Mouse (Mus musculus) monocyte, adult 2 months (primary cell): ENCODE results near the gene Sec24a.
"Not testable (repeated sequence)": the region's sequence is repeated elsewhere in the genome, so short reads cannot be mapped to it uniquely, and the experiment has no call there.

ENCODE experiments used
- DNase-seq, 2 experiments: peaks; one replicate each; pipeline ENCODE4 v3.0.0; 2022; ENCODE audit warnings: low spot score in 2 of 2, low read depth in 1 of 2

The Sec24a gene

DNA sequence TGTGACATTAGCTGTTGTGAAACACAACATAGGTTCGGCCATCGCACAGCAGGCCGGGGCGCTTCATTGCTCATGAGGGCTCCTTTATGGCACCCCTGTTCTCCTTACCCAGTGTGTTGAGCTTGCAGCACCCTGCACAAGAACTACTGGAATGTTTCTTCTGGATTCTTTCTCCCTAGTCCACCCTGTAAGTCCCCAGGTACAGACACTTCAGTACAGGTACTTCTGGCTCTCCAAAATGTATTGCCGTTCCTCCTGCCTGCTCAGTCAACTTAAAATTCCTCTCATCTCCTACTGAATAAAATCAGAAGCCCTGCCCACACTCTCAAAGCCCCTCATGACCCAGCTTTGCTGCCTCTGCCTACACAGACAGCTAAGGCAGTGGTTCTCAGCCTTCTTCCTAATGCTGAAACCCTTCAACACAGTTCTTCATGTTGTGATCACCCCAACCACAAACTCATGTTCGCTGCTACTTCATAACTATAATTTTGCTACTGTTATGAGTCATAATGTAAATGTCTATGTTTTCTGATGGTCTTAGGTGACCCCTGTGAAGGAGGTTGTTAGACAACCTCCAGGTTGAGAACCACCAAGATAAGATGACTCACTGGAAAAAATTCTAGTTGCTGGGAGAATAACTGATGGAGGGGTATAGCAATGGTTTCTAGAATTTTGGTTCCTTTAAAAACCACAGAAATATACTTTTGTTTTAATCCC is 3.3 kb downstream of the Sec24a start:
- DNase-seq: no peak

DNA sequence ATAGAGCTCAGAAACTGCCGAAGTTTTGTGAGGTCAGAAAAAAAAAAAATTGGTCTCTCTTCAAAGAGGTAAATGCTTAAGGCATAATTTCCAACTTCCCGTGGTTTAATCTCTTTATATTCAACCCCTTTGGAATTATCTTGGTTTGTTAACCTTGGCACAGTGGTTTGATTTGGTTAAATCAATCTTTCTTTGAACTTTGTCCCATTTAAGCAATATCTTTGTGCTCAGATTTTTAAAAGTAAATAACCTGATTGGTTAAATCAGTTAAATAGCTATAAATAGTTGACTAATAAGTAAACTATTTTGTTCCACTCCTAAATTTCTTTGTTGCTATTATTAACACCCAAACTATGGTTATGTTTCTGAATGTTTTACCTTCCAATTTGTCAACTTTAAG is 4.2 kb downstream of the Sec24a start:
- no peak for DNase-seq

DNA sequence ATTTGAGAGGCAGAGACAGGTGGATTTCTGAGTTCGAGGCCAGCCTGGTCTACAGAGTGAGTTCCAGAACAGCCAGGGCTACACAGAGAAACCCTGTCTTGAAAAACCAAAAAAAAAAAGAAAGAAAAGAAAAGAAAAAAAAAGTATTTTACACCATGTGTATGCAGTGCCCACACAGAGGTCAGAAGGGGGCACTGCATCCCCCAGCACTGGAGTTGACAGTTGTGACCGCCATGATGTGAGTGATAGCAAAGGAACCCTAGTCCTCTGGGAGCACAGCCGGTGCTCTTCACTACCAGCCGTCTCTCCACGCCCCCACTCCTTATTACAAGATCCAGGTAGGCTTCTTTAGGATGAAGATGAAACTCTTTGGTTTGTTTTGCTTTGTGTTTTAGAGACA is 5.2 kb downstream of the Sec24a start:
- DNase-seq: not testable (repeated sequence)

DNA sequence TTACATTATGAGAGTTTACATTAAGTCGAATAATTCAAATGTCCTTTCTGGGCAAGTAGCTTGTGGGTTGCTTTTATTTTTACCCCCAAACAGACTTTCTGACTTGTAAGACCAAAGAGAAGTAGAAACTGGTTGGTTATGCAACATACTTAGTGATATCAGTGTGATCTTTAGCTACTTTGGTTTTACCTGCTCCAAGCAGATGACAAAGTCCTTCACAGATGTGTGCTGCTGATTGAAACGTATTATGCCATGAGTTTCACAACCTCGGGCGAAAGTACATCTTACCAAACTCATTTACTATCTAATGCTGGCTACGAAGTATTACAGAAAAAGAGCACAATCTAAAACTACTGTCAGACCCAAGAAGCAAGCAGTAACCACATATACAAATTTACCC is 5.8 kb downstream of the Sec24a start:
- DNase-seq: no peak

DNA sequence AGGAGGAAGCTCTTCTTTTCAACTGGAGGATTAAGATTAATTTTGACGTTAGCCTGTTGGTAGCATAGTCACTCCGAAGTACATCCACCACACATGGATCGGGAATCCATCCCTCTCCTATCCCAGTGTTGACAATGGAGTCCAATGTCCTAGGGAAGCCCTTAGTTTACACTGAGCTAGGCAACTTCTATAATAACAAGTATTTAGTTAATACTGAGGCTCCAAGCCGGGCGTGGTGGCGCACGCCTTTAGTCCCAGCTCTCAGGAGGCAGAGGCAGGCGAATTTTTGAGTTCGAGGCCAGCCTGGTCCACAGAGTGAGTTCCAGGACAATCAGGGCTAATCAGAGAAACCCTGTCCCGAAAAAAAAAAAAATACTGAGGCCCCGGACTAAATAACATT is 6.4 kb downstream of the Sec24a start:
- no peak for DNase-seq

DNA sequence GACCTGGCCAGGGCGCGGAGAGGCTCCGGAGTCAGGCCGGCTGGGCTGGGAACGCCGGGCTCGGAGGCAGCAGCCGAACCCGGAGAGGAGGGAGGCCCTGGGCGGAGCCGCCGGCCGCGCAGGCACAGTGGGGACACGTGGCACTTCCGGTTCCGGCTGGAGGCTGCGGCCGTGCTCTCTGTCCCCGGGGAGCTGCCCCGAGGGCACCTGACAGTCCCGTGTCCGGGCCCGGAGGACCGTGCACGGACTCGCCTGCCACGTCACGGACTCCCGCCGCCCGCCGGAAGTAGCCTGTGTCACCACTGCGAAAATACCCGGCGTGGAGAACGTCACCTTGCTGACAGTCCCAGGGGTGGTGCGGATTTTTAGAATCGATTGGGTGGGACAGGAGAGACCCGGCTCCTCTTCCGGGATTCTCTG is 7.1 kb downstream of the Sec24a start:
- DNase-seq: peak; percentile 91 to 94

DNA sequence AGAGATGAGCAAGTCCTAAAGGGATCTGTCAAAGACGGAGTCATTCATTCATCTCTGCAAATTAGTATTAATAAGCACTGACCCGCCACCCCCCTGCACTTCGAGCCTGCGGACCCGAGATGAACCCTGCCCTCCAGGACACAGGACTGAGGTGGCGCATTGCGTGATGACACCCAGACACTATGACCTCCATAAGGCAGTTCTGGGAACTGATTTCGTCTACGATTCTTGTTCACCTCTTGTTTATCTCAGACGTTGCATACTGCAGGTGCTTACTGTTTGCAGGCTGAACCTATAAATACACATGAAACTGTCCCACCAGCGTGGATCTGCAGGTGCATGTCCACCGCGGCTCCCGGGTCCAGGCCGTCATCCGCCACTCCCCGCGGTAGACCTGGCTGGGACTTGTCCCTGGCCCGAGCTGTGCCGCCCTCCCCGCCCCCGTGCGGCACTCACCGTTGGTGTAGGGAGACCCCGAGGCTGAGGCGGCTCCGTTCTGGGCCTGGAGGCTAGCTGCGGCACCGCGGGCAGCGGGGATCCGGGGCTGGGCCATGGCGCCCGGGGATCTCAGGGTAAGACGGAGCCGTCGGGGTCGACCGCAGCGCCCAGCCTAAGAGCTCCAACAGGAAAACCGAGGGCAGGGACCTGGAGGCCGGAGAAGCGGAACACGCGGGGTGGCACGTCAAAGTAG is 7.7 kb downstream of the Sec24a start:
- DNase-seq: peak in 1 of 2 experiments; percentile 8

DNA sequence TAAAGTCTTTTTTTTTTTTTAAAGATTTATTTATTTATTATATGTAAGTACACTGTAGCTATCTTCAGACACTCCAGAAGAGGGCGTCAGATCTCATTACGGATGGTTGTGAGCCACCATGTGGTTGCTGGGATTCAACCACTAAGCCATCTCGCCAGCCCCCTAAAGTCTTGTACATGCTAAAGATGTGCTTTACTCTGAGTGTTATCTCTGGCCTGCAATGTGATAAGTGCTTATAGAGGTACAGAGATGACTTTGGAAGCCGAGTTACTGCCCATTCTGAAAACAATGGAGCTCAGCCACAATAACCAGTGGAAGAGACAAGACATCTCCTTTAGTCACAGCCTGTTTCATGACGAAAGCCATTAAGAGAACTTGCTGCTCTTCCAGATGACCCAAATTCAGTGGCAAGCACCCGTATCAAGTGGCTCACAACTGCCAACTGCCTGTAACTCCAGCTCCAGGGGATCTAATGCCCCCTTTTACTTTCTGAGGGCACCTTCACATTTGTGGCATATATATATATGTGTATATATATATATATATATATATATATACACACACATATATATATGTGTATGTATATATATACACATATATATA is 11.7 kb downstream of the Sec24a start:
- not testable (repeated sequence) for DNase-seq

DNA sequence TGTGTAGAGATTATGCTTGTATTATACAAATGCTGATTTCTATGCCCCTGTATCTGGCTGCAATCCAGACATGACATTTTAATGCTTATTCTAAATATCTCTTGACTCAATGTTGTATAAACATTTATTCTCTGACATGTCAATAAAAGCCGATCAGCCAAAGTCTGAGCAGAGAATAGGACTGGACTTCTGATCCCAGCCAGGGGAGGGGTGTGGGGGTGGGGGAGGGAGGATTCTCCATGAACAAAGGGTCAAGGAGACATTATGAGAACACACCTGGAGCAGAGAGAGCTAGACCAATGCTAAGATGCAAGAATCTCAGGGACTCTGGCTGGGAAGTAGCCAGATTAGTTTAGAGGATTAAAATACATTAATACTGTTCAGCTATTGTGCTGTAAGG is 17.3 kb downstream of the Sec24a start:
- DNase-seq: no peak

DNA sequence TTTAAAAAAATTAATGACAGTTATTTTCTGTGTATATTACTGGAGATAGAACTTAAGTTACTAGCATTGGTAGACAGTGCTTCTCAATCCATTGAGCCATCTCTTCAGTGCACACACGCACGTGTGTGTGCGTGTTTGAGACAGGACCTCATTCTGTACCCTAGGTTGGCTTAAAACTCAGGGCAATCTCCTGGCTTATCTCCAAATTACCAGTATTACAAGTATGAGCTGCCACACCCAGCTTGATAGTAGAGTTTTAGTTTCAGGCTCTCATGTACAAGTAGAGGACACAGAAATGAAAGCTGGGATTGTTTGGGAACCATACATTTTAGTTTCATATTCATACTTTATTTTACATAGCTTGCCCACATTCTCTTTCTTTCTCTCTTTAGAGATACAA is 22.7 kb downstream of the Sec24a start:
- DNase-seq: no peak

DNA sequence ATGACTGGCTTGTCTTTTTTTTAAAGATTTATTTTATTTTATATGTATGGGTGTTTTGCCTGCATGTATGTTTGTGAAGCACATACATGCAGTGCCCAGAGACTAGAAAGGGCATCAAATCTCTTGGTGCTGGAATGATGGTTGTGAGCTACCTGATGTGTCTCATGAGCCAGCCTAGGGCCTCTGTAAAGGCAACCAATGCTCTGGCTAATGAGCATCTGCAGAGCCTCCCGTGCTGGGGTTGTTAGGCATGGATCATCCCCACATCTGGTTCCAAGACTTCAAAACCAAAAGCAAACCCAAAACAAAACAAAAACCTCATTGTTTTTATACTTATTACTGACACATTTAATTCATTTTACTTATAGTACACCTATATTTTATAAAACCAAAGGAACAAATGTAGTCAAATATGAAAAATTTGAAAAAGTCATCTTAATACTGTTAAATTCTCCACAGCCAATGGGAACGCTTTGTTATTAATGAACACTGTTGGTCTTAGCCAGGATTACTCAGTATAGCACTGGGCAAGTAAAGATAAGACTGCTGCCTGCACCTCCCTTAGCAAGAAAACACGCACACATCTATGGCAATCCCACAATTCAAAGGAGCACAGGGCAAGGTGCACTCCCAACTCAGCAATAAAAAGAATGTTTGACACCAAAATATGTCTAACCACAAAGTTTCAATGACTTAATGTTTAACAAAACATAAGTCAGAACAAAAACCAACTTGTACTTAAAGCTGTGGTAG is 24.6 kb downstream of the Sec24a start:
- no peak for DNase-seq

DNA sequence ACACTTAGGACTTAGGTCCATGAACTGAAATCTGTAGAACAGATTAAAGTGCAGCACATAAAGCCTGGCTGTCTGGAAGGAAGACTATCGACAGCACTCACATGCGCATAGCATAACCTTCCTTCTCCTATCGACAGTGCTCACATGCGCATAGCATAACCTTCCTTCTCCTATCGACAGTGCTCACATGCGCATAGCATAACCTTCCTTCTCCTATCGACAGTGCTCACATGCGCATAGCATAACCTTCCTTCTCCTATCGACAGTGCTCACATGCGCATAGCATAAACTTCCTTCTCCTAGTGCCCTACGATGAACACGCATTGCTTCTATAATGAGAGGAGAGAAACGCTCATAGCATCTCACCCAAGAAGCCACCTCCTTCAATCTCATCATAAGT is 29.2 kb downstream of the Sec24a start:
- DNase-seq: not testable (repeated sequence)

DNA sequence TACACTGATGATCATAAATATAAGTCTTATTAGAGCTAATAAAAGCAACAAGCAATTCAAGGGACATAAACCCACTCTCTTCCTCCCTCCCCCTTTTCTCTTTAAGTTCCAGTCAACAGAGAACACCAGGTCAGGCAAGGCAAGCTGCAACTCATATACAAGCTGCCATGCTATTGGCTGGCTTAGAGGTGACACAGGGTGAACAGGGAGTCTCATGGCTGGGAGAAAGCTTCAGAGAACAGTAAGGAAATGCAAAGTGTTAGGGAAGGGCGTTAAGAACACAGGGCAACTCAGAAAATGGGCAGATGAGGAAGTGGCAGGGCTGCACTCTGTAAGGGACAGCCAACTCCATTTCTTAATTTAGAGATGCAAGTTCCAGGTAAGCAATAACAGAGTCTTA is 30.6 kb downstream of the Sec24a start:
- DNase-seq: no peak

DNA sequence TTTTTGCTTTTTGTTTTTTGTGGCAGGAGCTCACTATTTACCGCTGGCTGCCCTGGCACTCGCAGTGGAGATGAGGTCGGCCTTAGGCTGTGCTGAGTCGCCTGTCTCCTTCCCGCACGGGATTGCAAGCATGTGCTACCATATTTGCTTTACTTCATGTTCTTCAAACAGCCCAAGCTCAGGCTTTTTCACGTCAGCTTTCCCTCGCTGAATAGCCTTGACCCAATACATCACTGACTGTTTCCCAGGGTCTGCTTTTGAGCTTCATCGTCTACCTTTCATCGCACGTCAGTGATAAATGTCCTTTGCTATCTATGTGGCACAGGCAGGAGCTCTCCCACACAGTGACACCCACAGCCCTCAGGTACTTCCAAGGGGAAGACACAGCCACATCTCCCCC is 42.4 kb downstream of the Sec24a start:
- no peak for DNase-seq

DNA sequence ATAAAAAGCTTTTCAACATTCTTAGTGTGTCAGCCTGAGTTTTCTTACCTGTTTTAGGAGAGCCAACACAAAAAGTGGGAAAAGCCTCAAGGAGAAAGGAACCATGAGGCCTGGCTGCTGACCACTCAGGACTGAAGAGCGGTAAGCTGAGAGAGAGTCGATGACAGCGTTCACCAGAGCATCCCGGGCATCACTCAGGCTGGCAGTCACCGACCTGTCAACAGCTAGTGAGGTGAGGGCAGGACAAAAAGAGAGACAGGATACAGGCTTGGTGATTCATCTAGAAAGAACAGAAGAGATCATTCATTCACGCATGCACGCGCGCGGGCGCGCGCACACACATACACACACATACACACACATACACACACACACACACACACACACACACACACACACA is 56.4 kb downstream of the Sec24a start:
- no peak for DNase-seq

DNA sequence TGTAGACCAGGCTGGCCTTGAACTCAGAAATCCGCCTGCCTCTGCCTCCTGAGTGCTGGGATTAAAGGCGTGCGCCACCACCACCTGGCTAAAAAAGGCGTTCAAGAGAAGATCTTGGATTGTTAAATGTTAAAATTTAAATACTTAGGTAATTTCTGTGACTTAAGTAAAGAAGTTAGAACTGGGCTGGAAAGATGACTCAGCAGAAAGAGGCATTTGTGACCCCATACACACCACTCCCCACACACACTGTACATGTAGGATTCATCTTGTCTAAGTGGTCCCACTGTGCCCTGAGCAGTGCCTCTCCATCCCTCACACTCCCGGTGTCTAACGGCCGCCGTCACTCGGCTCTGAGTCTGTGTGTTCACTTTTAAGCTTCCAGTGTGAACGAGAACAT is 57.0 kb downstream of the Sec24a start:
- no peak for DNase-seq

DNA sequence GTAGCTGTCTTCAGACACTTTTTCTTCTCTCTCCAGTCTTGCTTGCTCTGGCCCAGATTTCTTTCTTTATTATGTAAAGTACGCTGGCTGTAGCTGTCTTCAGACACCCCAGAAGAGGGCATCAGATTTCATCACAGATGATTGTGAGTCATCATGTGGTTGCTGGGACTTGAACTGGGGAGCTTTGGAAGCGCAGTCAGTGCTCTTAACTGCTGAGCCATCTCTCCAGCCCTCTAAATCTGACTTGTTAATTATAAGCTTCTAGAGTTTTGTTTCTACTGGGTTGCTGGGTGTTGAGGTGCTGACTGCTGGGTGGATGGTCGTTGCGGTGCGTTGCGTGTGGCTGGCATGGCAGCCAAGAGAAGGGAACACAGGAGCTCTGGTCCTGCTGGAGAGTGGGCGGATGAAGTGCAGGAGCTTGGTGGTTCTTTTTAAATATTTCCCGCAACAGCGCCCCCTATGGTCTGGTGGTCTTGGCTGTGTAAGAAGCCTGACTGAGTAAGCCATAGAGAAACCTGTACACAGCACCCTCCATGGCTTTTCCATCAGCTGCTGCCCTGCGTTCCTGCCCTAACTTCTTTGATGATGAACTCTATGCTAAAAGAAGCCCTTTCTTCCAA is 59.9 kb downstream of the Sec24a start:
- DNase-seq: peak in 1 of 2 experiments; percentile 6

DNA sequence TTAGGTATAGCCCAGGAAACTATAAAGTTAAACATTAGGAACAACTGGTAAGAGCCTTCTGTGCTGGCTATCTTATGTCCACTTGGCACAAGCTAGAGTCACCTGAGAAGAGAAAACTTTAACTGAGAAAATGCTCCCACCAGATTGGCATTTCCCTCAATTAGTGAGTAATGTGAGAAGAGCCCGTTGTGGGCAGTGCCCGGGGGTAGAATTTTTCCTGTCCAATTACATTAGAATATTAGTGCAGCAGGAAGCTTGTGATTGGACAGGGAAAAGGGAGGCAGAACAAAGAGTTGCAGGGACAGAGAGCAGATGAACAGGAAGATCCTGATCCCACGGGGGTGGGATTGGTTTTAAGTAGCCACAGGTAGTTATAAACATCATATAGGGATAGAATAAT is 60.6 kb downstream of the Sec24a start:
- DNase-seq: no peak

DNA sequence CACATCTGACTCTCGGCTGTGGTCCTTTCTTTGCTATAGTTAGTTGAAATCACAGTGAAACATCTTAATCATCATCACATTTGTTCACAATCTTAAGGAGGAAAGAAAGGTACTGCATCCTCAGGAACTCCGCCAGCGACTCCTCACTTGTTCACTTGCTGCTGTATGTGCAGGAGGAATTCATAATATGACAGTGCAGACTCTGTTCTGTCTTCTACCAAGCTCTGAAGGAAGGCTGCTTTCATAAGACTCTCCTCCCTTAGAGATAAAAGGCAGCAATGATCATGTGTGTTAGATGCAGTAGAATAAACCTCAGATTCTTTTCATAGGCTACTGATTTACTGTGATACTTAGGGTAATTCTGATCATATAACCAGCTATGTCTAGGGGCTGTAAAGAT is 68.5 kb downstream of the Sec24a start:
- DNase-seq: no peak

DNA sequence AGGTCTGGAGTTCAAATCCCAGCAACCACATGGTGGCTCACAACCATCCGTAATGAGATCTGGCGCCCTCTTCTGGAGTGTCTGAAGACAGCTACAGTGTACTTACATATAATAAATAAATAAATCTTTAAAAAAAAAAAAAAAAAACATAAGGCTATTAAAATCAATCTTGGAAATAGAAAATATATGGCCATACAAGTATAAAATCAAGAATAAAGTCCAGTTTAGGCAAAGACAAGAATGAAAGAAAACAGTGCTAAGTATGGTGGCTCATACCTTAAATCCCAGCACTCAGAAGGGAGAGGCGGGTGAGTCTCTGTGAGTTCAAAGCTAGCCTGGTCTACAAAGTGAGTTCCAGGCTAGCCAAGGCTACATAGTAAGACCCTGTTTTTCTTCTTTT is 72.8 kb downstream of the Sec24a start:
- DNase-seq: not testable (repeated sequence)

DNA sequence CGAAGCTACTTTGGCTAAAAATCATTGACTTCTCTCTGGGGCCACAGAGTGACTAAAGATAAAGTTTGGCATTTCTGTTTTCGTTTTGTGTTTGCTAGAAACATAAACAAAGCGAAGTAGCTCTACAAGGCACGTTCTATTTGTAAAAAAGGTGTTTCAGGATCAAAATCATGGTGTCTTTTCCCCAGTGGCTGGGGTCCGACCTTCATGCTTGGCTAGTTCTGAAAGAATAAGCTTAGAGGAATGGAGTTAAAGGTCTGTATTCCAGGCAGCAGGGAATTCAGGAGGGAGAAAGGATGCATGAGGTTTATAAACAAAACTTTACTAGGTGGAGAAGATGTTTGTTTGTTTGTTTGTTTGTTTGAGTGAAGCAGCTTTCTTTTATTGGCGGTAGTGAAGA is 74.1 kb downstream of the Sec24a start:
- DNase-seq: no peak
